Mouse (Mus musculus) brain, adult 10 weeks (tissue): ENCODE measurements around the gene Vmn2r39. TPM values are rescaled to one million over a fixed set of nuclear protein-coding genes. Genes with fewer than 3 reads are reported as not detected.

Experiments used
- polyA plus RNA-seq: library from polyadenylated mRNA; stranded (reverse); fragments of 350-450 nt; fragmentation: Illumina TruSeq; extraction: RNeasy Lipid Tissue Mini Kit (QIAGEN cat#74804); gene quantifications from one replicate; pipeline ENCODE4 v1.2.3, GENCODE M21; 2015; ENCODE audit warnings: low read depth, low replicate concordance

Vmn2r39 gene
- not detected for polyA plus RNA-seq

GRCm38 (mm10) chr7:9030698-9031097 is at the start of gene Vmn2r39:
Vmn2r39 (minus strand) TSS chr7:9030798.

Other genes starting within 250 kb of the Vmn2r39 start
- not detected for gene Vmn2r40, start 99.4 kb downstream of the Vmn2r39 start, polyA plus RNA-seq
- gene Vmn2r38, start 67.1 kb upstream of the Vmn2r39 start, polyA plus RNA-seq: not detected
- not detected for gene Vmn2r37, start 192.9 kb upstream of the Vmn2r39 start, polyA plus RNA-seq